Mouse (Mus musculus) CH12.LX (cell line): ENCODE data around the gene Dnttip2. TPM values are rescaled to one million over a fixed set of nuclear protein-coding genes. Genes with fewer than 3 reads are reported as not detected.
"Not testable (repeated sequence)": the region's sequence is repeated elsewhere in the genome, so short reads cannot be mapped to it uniquely, and the experiment has no call there.

ENCODE experiments used
- DNase-seq: peaks from one replicate; pipeline ENCODE4 v3.0.0-alpha.2; 2013; ENCODE audit errors: extremely low read depth
- H3K27ac ChIP-seq: 2 replicates; pipeline ENCODE4 v1.5.1; 2012; ENCODE audit warnings: low read depth, mild to moderate bottlenecking, control low read depth, moderate library complexity; ENCODE audit not compliant: insufficient read depth
- H3K27me3 ChIP-seq: replicated peaks from 2 replicates; pipeline ENCODE3; 2012; ENCODE audit warnings: inconsistent platforms
- H3K36me3 ChIP-seq, 2 experiments: replicated peaks in 1 of 2; 2 replicates each; pipeline versions ENCODE3 to v1.6.1; 2012; ENCODE audit warnings: inconsistent platforms in 1 of 2, low read length in 1 of 2, mild to moderate bottlenecking in 1 of 2, mixed read lengths in 1 of 2, moderate library complexity in 1 of 2; ENCODE audit not compliant: control insufficient read depth in 1 of 2, insufficient read depth in 1 of 2
- H3K4me1 ChIP-seq, 2 experiments: 2 replicates each; pipeline ENCODE4 v1.6.1; 2012; ENCODE audit warnings: inconsistent platforms in 1 of 2, moderate library complexity in 1 of 2; ENCODE audit not compliant: insufficient read depth in 2 of 2, control insufficient read depth in 1 of 2
- H3K4me2 ChIP-seq: 2 replicates; pipeline ENCODE4 v1.6.1; 2012; ENCODE audit warnings: low read depth, mild to moderate bottlenecking, control low read depth; ENCODE audit not compliant: poor library complexity, insufficient read depth, severe bottlenecking
- H3K4me3 ChIP-seq, 3 experiments: fragments of 150-350 bp in 1 of 3; sonication (generic) in 1 of 3; replicated peaks in 1 of 3; 2 replicates each; pipeline versions ENCODE3 to v1.5.1; 2011 to 2012; ENCODE audit warnings: low read depth in 2 of 3, low read length in 2 of 3, mild to moderate bottlenecking in 2 of 3, moderate library complexity in 2 of 3, control low read depth in 1 of 3, improper control_type of control experiment in 1 of 3, inconsistent platforms in 1 of 3, mixed read lengths in 1 of 3; ENCODE audit not compliant: poor library complexity in 1 of 3
- H3K79me2 ChIP-seq: replicated peaks from 2 replicates; pipeline ENCODE4 v1.6.1; 2012; ENCODE audit warnings: mild to moderate bottlenecking, moderate library complexity; ENCODE audit not compliant: control insufficient read depth, poor library complexity, insufficient read depth, severe bottlenecking; ENCODE audit errors: extremely low read depth
- H3K9ac ChIP-seq: 2 replicates; pipeline ENCODE4 v1.6.1; 2012; ENCODE audit warnings: low read depth, mild to moderate bottlenecking, control low read depth, moderate library complexity; ENCODE audit not compliant: insufficient read depth
- H3K9me3 ChIP-seq: replicated peaks from 2 replicates; pipeline ENCODE3; 2012; ENCODE audit warnings: low read length, inconsistent platforms, mixed read lengths
- BHLHE40 ChIP-seq: IDR thresholded peaks from 2 replicates; pipeline ENCODE4 v1.6.1; 2011; ENCODE audit warnings: mild to moderate bottlenecking, low read depth, low read length, improper control_type of control experiment
- CHD1 ChIP-seq: IDR thresholded peaks from 2 replicates; pipeline ENCODE4 v1.6.1; 2012; ENCODE audit warnings: low read depth, low read length, improper control_type of control experiment, inconsistent platforms
- CTCF ChIP-seq, 2 experiments: IDR thresholded peaks in 1 of 2; conservative IDR thresholded peaks in 1 of 2; 2 replicates each; pipeline ENCODE4 v1.5.1; 2011 to 2012; ENCODE audit warnings: low read depth in 2 of 2, low read length in 2 of 2, improper control_type of control experiment in 1 of 2, inconsistent platforms in 1 of 2, mild to moderate bottlenecking in 1 of 2, moderate library complexity in 1 of 2
- JUN ChIP-seq: IDR thresholded peaks from 2 replicates; pipeline ENCODE4 v1.6.1; 2011; ENCODE audit warnings: low read depth, mild to moderate bottlenecking, low read length, improper control_type of control experiment, moderate library complexity; ENCODE audit not compliant: insufficient read depth
- MAZ ChIP-seq: IDR thresholded peaks from 2 replicates; pipeline ENCODE4 v1.6.1; 2012; ENCODE audit warnings: low read depth, mild to moderate bottlenecking, inconsistent platforms, low read length, improper control_type of control experiment, moderate library complexity
- MEF2A ChIP-seq: IDR thresholded peaks from 2 replicates; pipeline ENCODE4 v1.6.1; 2014; ENCODE audit warnings: low read depth, mild to moderate bottlenecking, inconsistent platforms, low read length, improper control_type of control experiment, borderline replicate concordance
- NELFE ChIP-seq: IDR thresholded peaks from 2 replicates; pipeline ENCODE4 v1.6.1; 2011; ENCODE audit warnings: low read depth, low read length, improper control_type of control experiment
- PAX5 ChIP-seq: IDR thresholded peaks from 2 replicates; pipeline ENCODE4 v1.6.1; 2012; ENCODE audit warnings: low read length, inconsistent platforms, mixed read lengths
- POLR2A ChIP-seq: IDR thresholded peaks from 2 replicates; pipeline ENCODE4 v1.6.1; 2011; ENCODE audit warnings: low read depth, mild to moderate bottlenecking, improper control_type of control experiment, low read length
- POLR2AphosphoS2 ChIP-seq: IDR thresholded peaks from 2 replicates; pipeline ENCODE4 v1.6.1; 2011; ENCODE audit warnings: low read depth, low read length, improper control_type of control experiment
- TBP ChIP-seq: conservative IDR thresholded peaks from 2 replicates; pipeline ENCODE4 v1.6.1; 2011; ENCODE audit warnings: low read depth, low read length, improper control_type of control experiment
- USF2 ChIP-seq: conservative IDR thresholded peaks from 2 replicates; pipeline ENCODE4 v1.6.1; 2011; ENCODE audit warnings: low read depth, low read length, improper control_type of control experiment
- ZNF384 ChIP-seq: IDR thresholded peaks from 2 replicates; pipeline ENCODE4 v1.6.1; 2012; ENCODE audit warnings: low read depth, low read length, improper control_type of control experiment, inconsistent platforms
- dilution Hi-C: fragments of 300-500 bp; cut with MboI; formaldehyde crosslinking; loops from 2 replicates; pipeline ENCODE4 v1.14.3; 2020; ENCODE audit warnings: low sequenced_read_pairs; ENCODE audit not compliant: extremely low pct_unique_long_range_greater_than_20kb, extremely low pct_ligation_motif_present
- in situ Hi-C: fragments of 300-500 bp; cut with MboI; formaldehyde crosslinking; loops from 3 replicates; pipeline ENCODE4 v1.14.3; 2019; ENCODE audit warnings: low sequenced_read_pairs, low pct_ligation_motif_present, low pct_unique_long_range_greater_than_20kb, mixed read lengths
- polyA plus RNA-seq: library from polyadenylated mRNA; unstranded; fragments of >175 nt; gene quantifications from 2 replicates; pipeline ENCODE4 v1.2.1, GENCODE M21; 2012; ENCODE audit warnings: low read depth; ENCODE audit not compliant: insufficient read length
- total RNA-seq, 2 experiments: library from RNA; depleted of rRNA; stranded (reverse); fragments of 300-350 nt in 1 of 2; fragments of >200 nt in 1 of 2; gene quantifications; 2 replicates each; pipeline ENCODE4 v1.2.3; 2012 to 2014

Gene Dnttip2
- total and polyA plus RNA-seq, 3 experiments: 41.9 to 141 (median 65.2) TPM

- H3K4me2 ChIP-seq: no peak overlapping the region
- TF ChIP-seq POLR2AphosphoS2 (no peak), BHLHE40 (no peak), MEF2A (no peak), JUN (no peak), CTCF (conservative IDR thresholded peaks at IDR 0.05 in 1 of 2, IDR thresholded peaks at IDR 0.05 in 1 of 2; ENCODE audit: low read depth in 2 of 2, low read length in 2 of 2) (peak in 1 of 2 experiments; percentile 29; a peak in 1 of 4 replicates), NELFE (no peak), PAX5 (no peak), MAZ (no peak), CHD1 (no peak)
- no peak for DNase-seq
- no peak overlapping the region for H3K9ac ChIP-seq
- dilution Hi-C loops: no loop called here
- H3K4me1 ChIP-seq: peaks cover 0 to 7% of the 10 kb centered on the region in 2 experiments; a peak in 2 of 4 replicates
- H3K36me3 ChIP-seq: peaks cover 7 to 15% of the 10 kb centered on the region in 2 experiments
- in situ Hi-C loops: no loop called here
- no peak overlapping the region for H3K27ac ChIP-seq
- no peak overlapping the region for H3K4me3 ChIP-seq
- H3K27me3 ChIP-seq: no peaks in the 10 kb centered on the region
- no peaks in the 10 kb centered on the region for H3K9me3 ChIP-seq
- H3K79me2 ChIP-seq: peaks cover 9% of the 10 kb centered on the region
Observed at GRCm38 (mm10) chr3:122269986-122270385, 4.2 kb upstream of the Dnttip2 start.

GRCm38 (mm10) chr3:122272565-122272964 is 1.6 kb upstream of the Dnttip2 start:
- H3K79me2 ChIP-seq: peaks cover 35% of the 10 kb centered on the region
- not testable (repeated sequence) for H3K27ac ChIP-seq
- TF ChIP-seq TBP: peak; percentile 73
- TF ChIP-seq, all 38 proteins: peak for 1; not testable (repeated sequence) for 37
- dilution Hi-C loops, H3K9ac ChIP-seq, in situ Hi-C loops, H3K27me3 ChIP-seq, H3K9me3 ChIP-seq, H3K4me3 ChIP-seq, H3K4me2 ChIP-seq, DNase-seq: not testable (repeated sequence)
- Histone ChIP-seq H3K36me3 (peaks cover 17 to 26% of the 10 kb centered on the region in 2 experiments), H3K4me1 (peaks cover 4 to 33% of the 10 kb centered on the region in 2 experiments)

- dilution Hi-C loops (no loop called here), in situ Hi-C loops (no loop called here)
- Histone ChIP-seq H3K27me3 (no peaks in the 10 kb centered on the region), H3K36me3 (peaks cover 25 to 36% of the 10 kb centered on the region in 2 experiments), H3K79me2 (peaks cover 43% of the 10 kb centered on the region), H3K4me2 (peak overlapping the region; percentile 80), H3K27ac (no peak overlapping the region), H3K9ac (peak overlapping the region; percentile 81), H3K4me1 (peaks cover 7 to 42% of the 10 kb centered on the region in 2 experiments), H3K4me3 (peak overlapping the region; percentile 42 to 60 (median 47)), H3K9me3 (no peaks in the 10 kb centered on the region)
- peak; percentile 26 for DNase-seq
- TF ChIP-seq ZNF384 (peak; percentile 91), NELFE (no peak; the same call in 1 of the 2 replicates), USF2 (no peak), CHD1 (no peak), POLR2A (peak; percentile 84; the same call in 1 of the 2 replicates), BHLHE40 (peak; percentile 35; the same call in 1 of the 2 replicates)
Observed at GRCm38 (mm10) chr3:122273407-122274240, 564 bp upstream of the Dnttip2 start.
